Mouse (Mus musculus) liver, adult 2 months (tissue): Measurements from ENCODE around the gene Gm20388.

Experiments
- CTCF ChIP-seq: fragments of 200-500 bp; IDR thresholded peaks from 2 replicates; pipeline ENCODE4 v1.5.1; 2011; ENCODE audit warnings: low read depth, low read length, control low read depth
- POLR2A ChIP-seq: fragments of 200-500 bp; IDR thresholded peaks from 2 replicates; pipeline ENCODE4 v1.6.1; 2011; ENCODE audit warnings: low read length, control low read depth; ENCODE audit not compliant: insufficient read depth; ENCODE audit errors: extremely low read depth

- TF ChIP-seq CTCF (no peak), POLR2A (no peak)
Observed at GRCm38 (mm10) chr8:123805209-123805717, 3894.6 kb downstream of the Gm20388 start.
